Mouse (Mus musculus) spleen, postnatal 36 days (tissue): ENCODE measurements around the gene Arhgdia.
A peak's percentile ranks its signal among the peaks of the same experiment; 100 is the strongest.
"Not testable (repeated sequence)": the region's sequence is repeated elsewhere in the genome, so short reads cannot be mapped to it uniquely, and the experiment has no call there.

Experiments used
- DNase-seq, 2 experiments: peaks; one replicate each; pipeline ENCODE4 v3.0.0; 2022; ENCODE audit warnings: low spot score in 2 of 2, mixed read lengths in 1 of 2

The Arhgdia gene

DNA sequence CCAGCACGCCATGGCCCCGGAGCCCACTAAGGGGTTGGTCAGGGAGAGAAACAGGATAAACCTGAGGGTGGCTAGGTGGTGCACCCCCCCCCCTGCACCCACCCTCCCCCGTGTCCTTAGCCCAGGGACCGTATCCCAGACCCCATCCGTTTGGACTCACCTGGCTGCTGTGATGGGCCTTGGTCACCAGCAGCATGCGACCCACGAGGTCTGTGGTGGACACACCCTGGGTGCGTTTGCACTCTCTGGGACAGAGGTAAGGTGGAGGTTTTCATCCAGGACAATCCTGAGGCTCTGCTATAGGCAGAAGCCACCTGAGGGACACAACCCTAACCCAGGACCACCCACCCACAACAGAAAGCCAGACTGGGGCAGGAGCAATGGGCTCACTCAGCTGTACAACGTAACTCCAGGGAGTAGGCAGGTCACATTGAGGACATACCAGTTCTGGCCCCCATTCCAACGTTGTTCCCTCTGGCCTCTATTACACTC is 32.1 kb upstream of the Arhgdia start:
- DNase-seq, result no peak

DNA sequence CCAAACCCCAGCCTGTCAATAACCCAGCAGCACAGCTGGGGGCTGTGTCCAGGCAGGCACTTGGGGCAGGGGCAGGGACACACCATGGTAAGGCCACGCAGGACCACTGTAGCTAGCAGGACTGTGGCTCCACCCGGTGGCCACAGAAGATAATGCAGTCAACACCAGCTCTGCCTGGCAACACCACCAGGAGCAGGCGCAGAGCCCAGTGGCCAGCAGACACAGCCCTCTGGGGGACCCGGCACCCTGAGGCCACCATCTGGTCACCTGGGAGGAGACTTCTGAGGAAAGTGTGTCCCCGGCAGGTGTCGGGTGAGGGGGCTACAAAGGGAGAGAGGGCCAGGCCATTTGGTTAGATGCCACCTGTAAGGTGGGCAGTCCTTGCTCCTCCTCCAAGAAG is 31.3 kb upstream of the Arhgdia start:
- DNase-seq, result peak; percentile 62 to 68

DNA sequence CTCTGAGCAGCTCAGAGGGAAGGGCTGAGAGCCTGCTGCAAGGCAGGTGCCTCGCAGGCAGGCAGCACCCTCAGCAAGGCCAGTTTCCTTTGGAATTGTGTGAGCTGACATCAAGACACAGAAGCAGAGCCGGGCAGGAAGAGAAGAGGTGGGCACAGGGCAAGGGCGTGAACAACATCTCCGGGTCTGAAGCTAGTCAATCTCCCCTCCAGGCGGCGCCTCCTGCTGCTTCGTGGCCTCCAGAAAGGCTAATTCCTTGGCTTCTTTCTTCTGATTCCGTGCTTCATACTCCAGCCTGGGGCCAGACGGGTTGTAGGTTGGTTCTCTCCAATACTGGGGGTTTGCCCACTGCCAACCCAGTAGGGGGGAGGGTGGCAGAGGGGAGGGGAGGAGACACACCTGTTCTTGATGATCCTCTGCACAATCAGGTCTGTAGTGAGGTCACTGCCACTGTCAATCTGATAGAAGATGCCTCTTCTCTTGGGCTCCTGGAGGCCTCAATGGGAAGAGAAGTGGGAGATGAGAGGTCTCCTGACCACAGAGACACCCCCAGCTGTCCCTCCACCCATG is 29.1 kb upstream of the Arhgdia start:
- no peak for DNase-seq

DNA sequence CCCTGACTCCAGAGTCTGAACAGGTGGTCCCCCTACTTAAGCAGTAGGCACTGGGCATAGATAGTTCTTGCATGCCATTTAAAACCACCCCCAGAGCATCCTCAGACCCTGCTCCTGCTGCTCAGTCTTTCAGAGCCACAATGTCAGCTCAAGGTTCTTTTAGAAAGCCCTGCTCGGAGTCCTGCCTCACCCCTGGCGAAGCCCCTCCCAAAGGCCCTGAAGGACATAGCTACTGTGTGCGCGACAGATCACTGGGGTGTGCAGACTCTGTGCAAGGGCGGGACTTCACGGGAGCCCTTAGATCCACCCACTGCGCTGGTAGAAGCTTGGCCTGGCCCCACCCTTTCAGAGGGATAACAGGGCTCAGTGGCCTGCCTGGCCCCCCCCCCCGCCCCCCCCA is 27.8 kb upstream of the Arhgdia start:
- DNase-seq, result no peak

DNA sequence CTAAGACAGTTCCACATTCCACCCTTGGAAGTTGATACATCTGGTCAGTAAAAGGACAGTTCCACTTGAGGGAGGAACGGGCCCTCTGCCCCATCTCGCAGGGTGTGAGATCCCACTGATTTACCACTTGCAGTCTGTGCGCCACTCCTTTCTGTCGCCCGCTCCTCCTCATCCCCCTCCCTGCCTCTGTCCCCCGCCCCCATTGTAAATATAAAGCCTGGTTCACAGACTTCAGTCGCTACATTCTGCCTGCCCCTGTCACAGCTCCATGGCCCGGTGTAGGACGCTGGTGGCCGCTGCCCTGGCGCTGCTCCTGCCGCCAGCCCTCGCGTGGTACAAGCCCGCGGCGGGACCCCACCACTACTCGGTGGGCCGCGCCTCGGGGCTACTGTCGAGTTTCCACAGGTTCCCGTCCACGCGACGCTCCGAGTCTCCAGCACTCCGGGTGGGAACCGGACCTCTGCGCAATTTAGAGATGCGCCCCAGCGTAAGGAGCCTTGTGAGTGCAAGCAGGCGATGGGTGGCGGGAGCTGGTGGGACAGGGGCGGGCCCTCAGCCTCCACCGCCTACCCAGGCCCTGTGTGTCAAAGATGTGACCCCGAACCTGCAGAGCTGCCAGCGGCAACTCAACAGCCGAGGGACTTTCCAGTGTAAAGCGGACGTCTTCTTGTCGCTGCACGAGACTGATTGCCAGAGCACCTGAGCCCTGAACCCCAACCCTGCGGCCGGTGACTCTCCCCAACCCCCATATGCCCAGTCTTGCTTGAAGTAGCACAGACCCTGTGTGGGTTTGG is 27.0 kb upstream of the Arhgdia start, which contains the start of gene Npb:
Npb (plus strand) TSS at position 237 of the 794 bp plus-strand sequence.
- no peak for DNase-seq

DNA sequence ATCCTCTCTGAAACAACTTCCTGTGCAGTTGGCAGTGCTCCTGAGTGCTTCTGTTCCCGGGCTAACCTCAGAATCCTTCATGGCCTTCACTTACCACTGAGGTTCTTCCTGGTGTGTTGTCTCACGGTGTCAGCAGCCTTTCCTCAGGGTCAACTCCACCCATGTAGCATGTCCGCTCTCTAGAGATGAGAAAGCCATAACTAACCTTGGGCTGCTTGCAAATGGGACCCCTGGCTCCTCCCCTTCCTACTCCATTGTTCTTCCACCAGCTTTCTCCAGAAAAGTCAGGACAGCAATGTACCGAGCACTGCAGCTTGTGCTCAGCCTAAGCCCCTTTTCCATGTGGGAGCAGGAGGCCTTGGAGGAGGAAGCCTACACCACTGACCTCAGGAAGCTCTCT is 25.3 kb upstream of the Arhgdia start:
- DNase-seq, result no peak

DNA sequence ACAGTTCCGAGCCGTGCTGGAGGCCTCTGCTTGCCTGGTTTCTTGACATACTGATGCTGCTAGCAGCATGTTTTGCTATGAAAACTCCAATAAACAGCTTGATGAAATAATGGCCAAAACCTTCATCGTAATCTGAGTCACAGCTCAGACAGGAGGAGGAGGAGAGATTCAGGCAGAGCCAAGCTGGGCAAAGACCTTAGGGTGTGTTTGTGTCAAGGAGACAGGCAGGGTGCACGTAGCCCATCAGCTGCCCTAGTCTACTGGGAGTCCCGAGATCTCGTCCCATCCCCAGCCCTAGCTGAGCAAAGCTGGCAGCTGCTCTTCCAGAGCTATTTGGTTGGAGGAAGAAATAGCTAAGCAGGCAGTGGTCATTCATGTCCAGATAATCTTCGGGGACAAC is 24.2 kb upstream of the Arhgdia start:
- no peak for DNase-seq

DNA sequence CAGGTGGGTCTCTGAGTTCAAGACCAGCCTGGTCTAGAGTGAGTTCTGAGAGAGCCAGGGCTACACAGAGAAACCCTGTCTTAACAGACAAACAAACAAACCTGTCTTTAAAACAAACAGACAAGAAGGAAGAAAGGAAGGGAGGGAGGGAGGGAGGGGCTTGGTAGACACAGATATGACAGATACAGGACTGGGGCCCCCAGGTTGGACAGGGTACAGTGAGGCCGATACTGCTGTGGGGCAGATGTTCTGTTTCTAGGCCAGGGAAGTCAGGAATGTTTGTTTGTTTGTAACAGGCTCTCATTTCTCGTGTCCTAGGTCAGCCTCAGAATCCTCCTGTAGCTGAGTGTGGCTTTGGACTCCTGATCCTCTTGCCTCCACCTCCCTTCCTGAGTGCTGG is 22.1 kb upstream of the Arhgdia start:
- no peak for DNase-seq

DNA sequence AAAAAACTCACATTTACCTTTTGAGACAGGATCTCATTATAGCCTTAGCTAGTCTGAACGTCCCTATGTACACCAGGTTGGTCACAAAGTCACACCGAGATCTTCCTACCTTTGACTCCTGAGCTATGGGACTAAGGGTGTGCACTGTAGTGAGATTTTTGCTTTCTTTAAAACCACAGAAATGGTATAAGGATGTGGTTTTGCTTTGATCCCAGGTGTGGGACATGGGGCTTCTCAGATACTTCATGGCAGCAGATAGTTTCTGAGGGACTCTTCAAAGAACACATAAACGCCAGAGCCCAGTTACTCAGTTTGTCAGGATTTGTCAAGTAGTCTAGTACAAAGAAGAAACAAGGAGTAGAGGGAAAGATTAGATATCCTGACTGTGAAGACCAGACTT is 19.3 kb upstream of the Arhgdia start:
- no peak for DNase-seq

DNA sequence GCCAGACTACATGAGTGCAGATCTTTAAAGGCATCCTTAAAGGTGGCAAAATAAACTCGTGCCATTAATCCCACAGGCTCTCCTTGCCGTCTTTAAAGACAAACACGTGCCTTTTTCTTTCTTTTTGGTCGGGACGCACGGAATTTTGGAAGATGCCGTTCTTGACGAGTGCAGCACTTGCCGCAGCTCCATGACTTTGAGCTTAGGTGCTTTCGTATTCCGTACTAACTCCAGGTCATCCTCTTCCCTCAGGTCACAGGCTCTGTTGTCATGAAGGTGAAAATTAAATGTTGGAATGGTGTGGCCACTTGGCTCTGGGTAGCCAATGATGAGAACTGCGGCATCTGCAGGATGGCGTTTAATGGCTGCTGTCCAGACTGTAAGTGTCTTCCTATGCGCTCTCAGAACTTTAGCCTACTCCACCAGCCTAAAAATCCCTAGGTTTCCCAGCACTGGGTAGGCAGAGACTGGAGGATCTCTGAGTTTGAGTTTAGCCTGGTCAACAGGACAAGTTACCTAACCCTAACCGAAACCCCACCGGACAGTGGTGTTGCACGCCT is 17.6 kb upstream of the Arhgdia start:
- DNase-seq, result no peak

DNA sequence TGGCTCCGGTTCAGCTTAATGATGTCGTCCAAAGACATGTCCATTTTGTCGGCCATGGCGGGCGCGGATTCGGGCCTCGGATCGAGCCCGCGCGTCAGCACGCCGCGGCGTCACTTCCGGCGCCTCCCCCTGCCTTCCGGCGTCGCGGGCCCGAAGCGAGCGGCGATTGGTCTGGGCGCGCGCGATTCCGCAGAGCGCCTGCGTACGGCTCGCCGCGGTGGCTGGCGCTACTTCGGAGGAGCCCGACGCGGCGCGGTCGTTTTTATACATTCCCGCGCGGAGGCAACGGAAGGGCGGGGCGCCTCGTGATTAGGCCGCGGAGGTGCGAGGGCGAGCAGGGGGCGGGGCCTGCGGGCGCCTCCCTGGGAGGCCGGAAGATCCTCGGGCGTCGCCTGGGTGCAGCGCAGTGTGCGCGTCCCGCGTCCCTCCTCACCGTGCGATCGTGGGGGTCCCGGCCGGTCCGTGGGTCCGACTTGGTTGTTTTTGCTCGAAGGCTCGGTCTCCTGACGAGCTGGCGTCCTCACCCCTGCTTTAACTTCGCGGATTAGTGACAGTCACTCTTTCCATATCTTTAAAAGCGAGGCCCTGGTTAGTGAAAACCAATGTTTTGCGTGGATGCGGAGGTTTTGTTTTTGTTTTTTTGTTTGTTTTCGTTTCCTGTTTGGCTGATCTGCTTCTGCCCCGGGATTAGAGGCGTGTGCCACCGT is 17.0 kb upstream of the Arhgdia start, which contains the start of the genes Alyref and Anapc11:
Alyref (minus strand) TSS at position 83 of the 707 bp plus-strand sequence.
Anapc11 (plus strand) TSS at position 139 of the 707 bp plus-strand sequence.
- DNase-seq, result peak; percentile 94

DNA sequence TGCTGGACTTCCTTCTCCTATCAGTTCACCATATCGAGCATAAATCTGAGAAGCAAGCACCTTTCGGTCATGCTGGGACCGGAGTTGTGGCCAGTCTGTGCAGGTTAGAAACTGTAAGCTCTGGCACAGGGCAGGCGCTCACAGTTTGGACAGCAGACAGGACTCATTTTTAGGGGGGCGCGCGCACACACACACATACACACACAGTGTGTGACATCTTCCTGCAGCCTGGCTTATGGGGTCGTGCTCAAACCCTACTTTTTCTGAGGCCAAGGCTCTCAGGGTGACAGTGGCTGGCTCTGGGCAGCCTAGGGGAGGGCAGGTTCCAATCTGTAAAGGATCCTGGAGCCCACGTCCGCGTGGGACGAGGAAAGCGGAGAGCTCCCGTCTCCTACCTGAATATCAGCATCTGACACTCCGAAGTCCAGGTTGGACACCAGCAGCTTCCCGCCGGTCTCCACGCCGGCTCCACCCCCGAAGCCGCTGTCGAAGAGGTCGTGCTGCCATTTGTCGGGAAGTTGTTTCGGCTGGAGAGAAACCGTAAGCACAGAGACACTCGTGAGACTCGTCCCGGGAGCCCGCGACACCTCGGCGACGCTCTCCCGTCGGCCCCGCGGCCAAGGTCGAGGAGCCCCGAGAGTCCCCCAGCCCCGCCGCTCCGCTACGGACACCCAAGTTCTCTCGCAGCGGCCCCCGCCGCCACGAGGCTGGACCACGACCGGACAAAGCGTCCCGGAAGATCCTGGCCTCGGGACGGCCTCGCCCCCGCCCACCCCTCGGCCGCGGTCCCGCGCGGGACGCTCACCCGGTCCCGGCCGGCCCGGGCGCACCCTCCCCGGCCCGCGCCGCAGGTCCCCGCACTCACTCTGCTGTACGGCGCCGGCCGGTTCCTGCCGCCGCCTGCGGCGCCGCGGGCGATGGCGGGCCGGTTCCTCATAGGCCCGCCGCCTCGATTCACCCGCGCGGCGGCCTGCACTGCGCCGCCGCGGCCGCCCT is 16.1 kb upstream of the Arhgdia start:
- DNase-seq, result peak in 1 of 2 experiments; percentile 24

DNA sequence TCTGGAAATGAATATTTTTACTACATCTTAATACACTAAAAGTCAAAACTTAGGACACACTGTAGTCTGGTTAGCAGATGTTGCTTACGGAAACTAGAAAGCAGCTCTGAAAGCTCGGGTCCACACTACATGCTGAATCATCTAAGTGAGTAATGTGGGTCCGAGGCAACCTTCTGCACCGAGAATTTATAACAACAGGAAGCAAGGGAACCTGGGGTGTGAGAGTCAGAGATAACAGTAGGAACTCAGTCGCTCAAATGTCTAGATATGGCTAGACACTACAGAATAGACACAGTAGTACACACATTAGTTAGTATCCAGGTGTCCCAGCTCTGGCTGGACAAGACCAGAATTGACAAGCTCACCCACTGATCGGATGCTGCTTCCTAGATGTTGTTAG is 7.1 kb upstream of the Arhgdia start:
- no peak for DNase-seq

DNA sequence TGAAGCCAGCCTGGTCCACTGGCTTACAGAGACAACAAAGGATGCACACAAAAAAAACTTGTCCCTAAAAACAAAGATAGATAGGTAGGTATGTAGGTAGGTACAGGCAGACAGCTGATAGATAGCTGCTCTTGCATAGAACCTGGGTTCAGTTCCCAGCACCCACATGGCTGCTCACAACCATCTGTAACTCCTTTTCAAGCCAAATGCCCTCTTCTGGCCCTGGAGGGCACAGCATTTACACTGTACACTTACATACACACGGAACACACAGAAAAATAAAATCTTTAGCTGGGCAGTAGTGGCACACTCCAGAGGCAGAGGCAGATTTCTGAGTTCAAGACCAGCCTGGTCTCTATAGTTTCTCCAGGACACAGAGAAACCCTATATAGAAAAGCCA is 2.5 kb upstream of the Arhgdia start:
- no peak for DNase-seq

DNA sequence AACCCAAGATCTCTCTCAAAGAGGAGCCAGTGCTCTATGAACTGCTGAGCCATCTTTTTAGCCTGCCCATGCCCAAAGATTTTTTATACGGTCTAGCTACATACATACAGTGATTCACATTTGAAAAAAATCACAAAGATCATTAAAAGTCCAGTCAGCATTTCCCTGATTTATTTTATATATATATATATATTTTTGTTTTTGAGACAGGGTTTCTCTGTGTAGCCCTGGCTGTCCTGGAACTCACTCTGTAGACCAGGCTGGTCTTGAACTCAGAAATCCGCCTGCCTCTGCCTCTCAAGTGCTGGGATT is 1.5 kb upstream of the Arhgdia start:
- not testable (repeated sequence) for DNase-seq

DNA sequence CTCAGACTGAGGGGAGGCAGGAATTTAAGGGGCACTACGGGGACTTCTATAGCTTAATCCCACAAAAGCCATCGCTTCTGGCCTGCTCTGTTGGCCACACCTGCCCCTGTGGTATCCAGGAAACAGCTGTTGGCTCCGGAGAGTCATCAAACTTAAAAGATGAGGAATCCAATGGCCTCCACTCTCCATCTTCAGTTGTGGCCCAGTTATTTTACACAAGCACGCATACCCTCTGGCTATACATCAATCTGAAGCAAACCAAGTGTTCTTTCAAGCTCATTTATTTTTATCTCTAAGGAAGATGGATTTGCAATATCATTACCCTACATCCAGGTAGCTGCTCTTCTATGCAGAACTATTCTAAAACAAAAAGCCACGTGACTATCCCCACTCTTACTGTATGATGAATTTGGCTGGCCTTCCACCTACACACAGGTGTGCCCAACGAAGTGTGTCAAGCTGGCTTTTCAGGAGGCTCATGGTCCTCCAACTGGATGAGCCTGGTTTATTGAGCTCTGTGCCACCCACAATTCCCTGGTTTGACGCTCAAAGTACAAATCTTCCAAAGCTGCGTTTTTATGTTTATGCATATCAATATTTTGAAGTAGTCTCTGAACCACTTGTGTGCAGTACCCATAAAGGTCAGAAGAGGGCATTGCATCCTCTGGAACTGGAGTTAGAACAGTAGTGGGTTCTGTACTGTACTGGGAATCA is 1.0 kb upstream of the Arhgdia start:
- DNase-seq, result peak; percentile 37 to 54

DNA sequence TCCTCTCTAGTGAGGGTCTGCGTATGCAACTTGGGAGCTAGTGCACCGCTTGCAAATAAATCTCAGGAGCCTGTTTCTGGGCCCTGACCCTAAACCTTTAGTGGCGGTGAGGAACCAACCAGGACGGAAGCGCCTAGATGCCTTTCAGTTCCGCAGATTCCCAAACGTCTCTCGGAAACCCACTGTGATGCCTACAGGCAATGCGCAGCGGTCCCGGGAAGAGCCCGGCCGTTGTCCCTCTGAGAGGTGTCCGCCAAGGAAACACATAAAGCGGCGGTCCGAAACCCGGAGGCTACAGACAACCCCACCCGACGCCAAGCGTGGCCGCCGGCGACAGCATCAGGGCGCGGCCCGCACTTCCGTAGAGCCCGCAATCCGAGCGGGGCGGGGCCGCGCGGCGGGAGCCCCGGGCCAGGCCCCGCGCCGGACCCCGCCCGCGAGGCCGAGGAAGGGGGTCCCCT is 523 bp downstream of the Arhgdia start:
- DNase-seq, result peak; percentile 48

DNA sequence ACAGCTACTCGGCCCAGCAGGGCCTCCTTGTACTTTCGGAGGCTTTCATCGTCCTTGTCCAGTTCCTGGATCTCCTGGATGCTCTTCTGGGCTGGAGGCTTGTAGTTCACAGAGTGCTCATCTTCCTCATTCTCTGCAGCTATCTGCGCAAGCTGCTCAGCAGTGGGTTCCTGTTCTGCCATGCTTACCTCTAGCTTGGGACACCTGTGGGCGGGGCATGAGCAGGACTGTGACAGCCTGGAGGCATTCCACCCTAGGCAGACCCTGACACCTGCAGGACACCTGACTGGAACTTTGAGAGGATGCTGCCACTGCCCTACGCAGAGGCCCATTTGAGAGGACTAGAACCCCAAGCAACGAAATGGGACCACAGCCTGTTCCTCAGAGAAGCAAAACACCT is 1.2 kb downstream of the Arhgdia start:
- DNase-seq, result peak; percentile 48 to 52

DNA sequence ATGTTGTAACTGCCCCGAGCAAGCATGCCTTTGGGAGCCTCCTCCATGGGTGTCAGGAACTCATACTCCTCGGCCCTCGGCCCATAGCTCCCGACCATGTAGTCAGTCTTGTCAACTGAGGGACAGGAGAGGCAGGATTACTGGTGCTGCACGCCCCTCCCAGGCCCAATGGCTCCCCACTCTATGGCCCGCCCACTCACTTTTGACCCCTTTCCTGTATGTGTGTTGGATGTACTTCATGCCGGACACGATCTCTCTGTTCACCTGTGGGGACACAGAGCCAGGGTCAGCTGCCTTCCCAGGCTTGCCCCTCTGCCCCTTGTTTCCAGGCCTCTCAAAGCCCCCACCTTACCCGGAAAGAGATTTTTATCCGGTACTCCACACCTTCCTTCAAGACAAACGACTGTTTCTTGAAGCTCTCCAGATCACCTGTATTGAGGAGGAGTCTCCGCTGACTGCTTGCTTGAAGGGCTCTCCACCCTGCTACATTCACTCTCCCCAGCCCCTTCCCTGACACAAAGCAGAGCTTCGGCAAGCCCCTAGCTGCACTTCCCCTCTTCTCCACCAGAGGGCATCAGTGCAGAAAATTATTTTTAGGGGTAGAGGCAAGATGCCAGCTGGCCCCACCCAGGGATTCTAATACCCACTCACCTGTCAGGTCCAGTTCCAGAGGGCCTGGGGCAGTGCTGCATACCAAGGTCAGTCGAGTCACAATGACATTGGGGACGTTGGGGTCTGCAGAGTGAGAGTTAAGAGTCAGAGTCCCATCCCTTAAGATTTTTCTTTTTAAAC is 1.9 kb downstream of the Arhgdia start:
- DNase-seq, result peak; percentile 65 to 73
